Mouse (Mus musculus) E14TG2a.4 (cell line): ENCODE results near the gene Glycam1.

Experiments
- H3K27me3 ChIP-seq: 2 replicates; pipeline ENCODE4 v1.6.1; 2014; ENCODE audit warnings: low read length, control low read depth; ENCODE audit not compliant: insufficient read depth
- H3K36me3 ChIP-seq: 2 replicates; pipeline ENCODE4 v1.6.1; 2014; ENCODE audit warnings: low read length, control low read depth; ENCODE audit not compliant: insufficient read depth
- H3K4me1 ChIP-seq: replicated peaks from 2 replicates; pipeline ENCODE4 v1.6.1; 2014; ENCODE audit warnings: low read depth, low read length, control low read depth
- H3K4me3 ChIP-seq: replicated peaks from 2 replicates; pipeline ENCODE4 v1.5.1; 2014; ENCODE audit warnings: mild to moderate bottlenecking, low read length
- H3K9me3 ChIP-seq: 2 replicates; pipeline ENCODE4 v1.6.1; 2014; ENCODE audit warnings: low read length, control low read depth
- CTCF ChIP-seq: conservative IDR thresholded peaks from 2 replicates; pipeline ENCODE4 v1.5.1; 2014; ENCODE audit warnings: low read length
- NANOG ChIP-seq: IDR thresholded peaks from 2 replicates; pipeline ENCODE4 v1.6.1; 2014; ENCODE audit warnings: borderline replicate concordance, low read length, mixed read lengths
- POU5F1 ChIP-seq: IDR thresholded peaks from 2 replicates; pipeline ENCODE4 v1.6.1; 2014; ENCODE audit warnings: low read length, borderline replicate concordance

Glycam1 gene

GRCm38 (mm10) chr15:103542526-103542925 is 22.4 kb downstream of the Glycam1 start:
- H3K9me3 ChIP-seq: no peaks in the 10 kb centered on the region
- peaks cover 31% of the 10 kb centered on the region; the same call in 1 of the 2 replicates for H3K27me3 ChIP-seq
- TF ChIP-seq POU5F1 (no peak), CTCF (no peak), NANOG (no peak)
- H3K36me3 ChIP-seq: no peaks in the 10 kb centered on the region
- H3K4me3 ChIP-seq: no peak overlapping the region
- peaks cover 16% of the 10 kb centered on the region for H3K4me1 ChIP-seq

- peaks cover 38% of the 10 kb centered on the region for H3K27me3 ChIP-seq
- H3K4me1 ChIP-seq: peaks cover 32% of the 10 kb centered on the region
These were observed 24.2 kb downstream of the Glycam1 start for GRCm38 (mm10) chr15:103540646-103541045.

GRCm38 (mm10) chr15:103539259-103539658 is 25.6 kb downstream of the Glycam1 start:
- Histone ChIP-seq H3K36me3 (no peaks in the 10 kb centered on the region), H3K9me3 (no peaks in the 10 kb centered on the region), H3K27me3 (peaks cover 38% of the 10 kb centered on the region), H3K4me3 (no peak overlapping the region), H3K4me1 (peaks cover 46% of the 10 kb centered on the region)
- TF ChIP-seq NANOG (no peak), CTCF (no peak), POU5F1 (no peak)

More at GRCm38 (mm10) chr15:103540646-103541045, 24.2 kb downstream of the Glycam1 start:
- no peak overlapping the region for H3K4me3 ChIP-seq
- TF ChIP-seq NANOG: no peak
- no peak for TF ChIP-seq CTCF
- no peak for TF ChIP-seq POU5F1
- no peaks in the 10 kb centered on the region for H3K9me3 ChIP-seq
- H3K36me3 ChIP-seq: no peaks in the 10 kb centered on the region

GRCm38 (mm10) chr15:103537822-103538213 is 27.1 kb downstream of the Glycam1 start, which contains the start of gene Ppp1r1a:
Gene Ppp1r1a, minus strand, starts transcription at chr15:103538003.
- Histone ChIP-seq H3K4me1 (peaks cover 61% of the 10 kb centered on the region), H3K4me3 (peak within 1 kb of the TSS; percentile 92), H3K9me3 (no peaks in the 10 kb centered on the region), H3K27me3 (peaks cover 38% of the 10 kb centered on the region), H3K36me3 (peaks cover 12% of the 10 kb centered on the region)
- TF ChIP-seq NANOG: no peak
- no peak for TF ChIP-seq POU5F1
- TF ChIP-seq CTCF: no peak

- Histone ChIP-seq H3K4me3 (peak overlapping the region; percentile 92), H3K9me3 (no peaks in the 10 kb centered on the region), H3K36me3 (peaks cover 18% of the 10 kb centered on the region), H3K4me1 (peaks cover 67% of the 10 kb centered on the region), H3K27me3 (peaks cover 38% of the 10 kb centered on the region)
- no peak for TF ChIP-seq POU5F1
- TF ChIP-seq CTCF: no peak
- TF ChIP-seq NANOG: no peak
These were observed 27.7 kb downstream of the Glycam1 start for GRCm38 (mm10) chr15:103537011-103537821.

GRCm38 (mm10) chr15:103536456-103536855 is 28.4 kb downstream of the Glycam1 start:
- no peaks in the 10 kb centered on the region for H3K9me3 ChIP-seq
- no peak for TF ChIP-seq NANOG
- TF ChIP-seq CTCF: no peak
- no peak for TF ChIP-seq POU5F1
- H3K27me3 ChIP-seq: peaks cover 37% of the 10 kb centered on the region
- peaks cover 24% of the 10 kb centered on the region for H3K36me3 ChIP-seq
- peaks cover 73% of the 10 kb centered on the region for H3K4me1 ChIP-seq
- peak overlapping the region; percentile 92 for H3K4me3 ChIP-seq

- no peak for TF ChIP-seq CTCF
- no peak for TF ChIP-seq POU5F1
- TF ChIP-seq NANOG: no peak
- Histone ChIP-seq H3K36me3 (peaks cover 31% of the 10 kb centered on the region), H3K4me1 (peaks cover 80% of the 10 kb centered on the region), H3K27me3 (peaks cover 31% of the 10 kb centered on the region), H3K9me3 (no peaks in the 10 kb centered on the region), H3K4me3 (no peak overlapping the region)
These were observed 29.1 kb downstream of the Glycam1 start for GRCm38 (mm10) chr15:103535786-103536185.

GRCm38 (mm10) chr15:103535030-103535429 is 29.9 kb downstream of the Glycam1 start:
- Histone ChIP-seq H3K4me3 (no peak overlapping the region), H3K9me3 (no peaks in the 10 kb centered on the region), H3K27me3 (peaks cover 24% of the 10 kb centered on the region), H3K4me1 (peaks cover 87% of the 10 kb centered on the region), H3K36me3 (peaks cover 33% of the 10 kb centered on the region)
- no peak for TF ChIP-seq POU5F1
- no peak for TF ChIP-seq NANOG
- TF ChIP-seq CTCF: no peak
